Mouse (Mus musculus) heart, postnatal 0 days (tissue): ENCODE data around the gene Gorasp2.

Source experiments
- CTCF ChIP-seq: IDR thresholded peaks from 2 replicates; pipeline ENCODE4 v1.5.1; 2016; ENCODE audit warnings: antibody characterized with exemption, control low read depth, low read depth
- EP300 ChIP-seq: IDR thresholded peaks from 2 replicates; pipeline ENCODE4 v1.6.1; 2016; ENCODE audit warnings: antibody characterized with exemption, low read depth

DNA sequence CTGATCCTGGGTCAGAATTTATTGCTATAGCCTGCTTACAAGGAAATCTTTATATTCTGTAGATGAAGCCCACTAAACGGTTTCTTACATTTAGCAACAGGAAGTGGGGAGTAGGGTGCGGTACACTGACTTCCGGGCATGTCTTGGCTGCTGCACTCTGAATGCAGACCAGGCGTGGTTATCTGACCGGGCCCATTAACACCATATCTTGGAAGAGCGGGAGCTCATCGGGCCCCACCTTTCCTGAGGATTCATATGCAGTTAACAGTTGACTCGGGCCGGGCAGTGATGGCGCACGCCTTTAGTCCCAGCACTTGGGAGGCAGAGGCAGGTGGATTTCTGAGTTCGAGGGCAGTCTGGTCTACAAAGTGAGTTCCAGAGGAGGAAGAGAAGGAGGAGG lies 33.0 kb upstream of the Gorasp2 start:
- TF ChIP-seq CTCF (no peak), EP300 (no peak)
